Mouse (Mus musculus) embryo, embryonic 11 days (tissue): ENCODE results near the gene Mios.

Source experiments
- DNase-seq: peaks from one replicate; pipeline ENCODE4 v3.0.0-alpha.2; 2015

Mios gene

GRCm38 (mm10) chr6:8209047-8209865 is at the start of gene Mios:
Gene Mios (plus strand): TSS chr6:8209222.
- peak; percentile 95 for DNase-seq

GRCm38 (mm10) chr6:8160001-8160400 is 49.0 kb upstream of the Mios start:
- no peak for DNase-seq

- DNase-seq, result no peak
Measured at GRCm38 (mm10) chr6:8164741-8165140, 44.3 kb upstream of the Mios start.

GRCm38 (mm10) chr6:8172101-8172500 is 36.9 kb upstream of the Mios start:
- DNase-seq, result no peak

GRCm38 (mm10) chr6:8174062-8174461 is 35.0 kb upstream of the Mios start:
- no peak for DNase-seq

- no peak for DNase-seq
Measured at GRCm38 (mm10) chr6:8175346-8175745, 33.7 kb upstream of the Mios start.

GRCm38 (mm10) chr6:8176116-8176515 is 32.9 kb upstream of the Mios start:
- no peak for DNase-seq

- peak; percentile 47 for DNase-seq
Measured at GRCm38 (mm10) chr6:8178397-8178941, 30.6 kb upstream of the Mios start.

GRCm38 (mm10) chr6:8188599-8189233 is 20.3 kb upstream of the Mios start:
- DNase-seq, result peak; percentile 51

GRCm38 (mm10) chr6:8189917-8190316 is 19.1 kb upstream of the Mios start:
- no peak for DNase-seq

- no peak for DNase-seq
Measured at GRCm38 (mm10) chr6:8192517-8192916, 16.5 kb upstream of the Mios start, which contains the start of gene Col28a1. Gene Col28a1 (minus strand): TSS chr6:8192617.

- no peak for DNase-seq
Measured at GRCm38 (mm10) chr6:8209866-8210186, 804 bp downstream of the Mios start.

- no peak for DNase-seq
Measured at GRCm38 (mm10) chr6:8210661-8211060, 1.6 kb downstream of the Mios start.

- DNase-seq, result no peak
Measured at GRCm38 (mm10) chr6:8227035-8227434, 18.0 kb downstream of the Mios start.

- no peak for DNase-seq
Measured at GRCm38 (mm10) chr6:8228596-8228995, 19.6 kb downstream of the Mios start.

- no peak for DNase-seq
Measured at GRCm38 (mm10) chr6:8258316-8258715, 49.3 kb downstream of the Mios start.

GRCm38 (mm10) chr6:8259004-8259666 is 50.1 kb downstream of the Mios start, which contains the start of the genes Rpa3, Umad1 and Gm45062:
Gene Rpa3 (minus strand): TSS chr6:8259173.
Gene Umad1 (plus strand): TSS chr6:8259288.
Gene Gm45062 (plus strand): TSS chr6:8259450.
- DNase-seq, result peak; percentile 98

GRCm38 (mm10) chr6:8259667-8260044 is 50.6 kb downstream of the Mios start:
- DNase-seq, result no peak

GRCm38 (mm10) chr6:8271047-8271446 is 62.0 kb downstream of the Mios start:
- DNase-seq, result no peak

- peak; percentile 71 for DNase-seq
Measured at GRCm38 (mm10) chr6:8274387-8275054, 65.5 kb downstream of the Mios start.

- peak; percentile 57 for DNase-seq
Measured at GRCm38 (mm10) chr6:8275098-8275497, 66.1 kb downstream of the Mios start.

GRCm38 (mm10) chr6:8276431-8276830 is 67.4 kb downstream of the Mios start:
- no peak for DNase-seq
